Mouse (Mus musculus): ENCODE data around the gene Iqcn. TPM values are rescaled to one million over a fixed set of nuclear protein-coding genes. Genes with fewer than 3 reads are reported as not detected.

The Iqcn gene
- not detected for total RNA-seq (2021)
- long read RNA-seq, experiment 1 = 0 reads
- long read RNA-seq, experiment 2 = 0 reads

GRCm38 (mm10) chr8:70703287-70703686 lies at the start of gene Iqcn:
Iqcn (plus strand) TSS chr8:70703457.
- DNase-seq = no peak

GRCm38 (mm10) chr8:70654121-70654520 lies 49.1 kb upstream of the Iqcn start:
- DNase-seq = no peak

GRCm38 (mm10) chr8:70655469-70655868 lies 47.8 kb upstream of the Iqcn start:
- no peak for DNase-seq

DNA sequence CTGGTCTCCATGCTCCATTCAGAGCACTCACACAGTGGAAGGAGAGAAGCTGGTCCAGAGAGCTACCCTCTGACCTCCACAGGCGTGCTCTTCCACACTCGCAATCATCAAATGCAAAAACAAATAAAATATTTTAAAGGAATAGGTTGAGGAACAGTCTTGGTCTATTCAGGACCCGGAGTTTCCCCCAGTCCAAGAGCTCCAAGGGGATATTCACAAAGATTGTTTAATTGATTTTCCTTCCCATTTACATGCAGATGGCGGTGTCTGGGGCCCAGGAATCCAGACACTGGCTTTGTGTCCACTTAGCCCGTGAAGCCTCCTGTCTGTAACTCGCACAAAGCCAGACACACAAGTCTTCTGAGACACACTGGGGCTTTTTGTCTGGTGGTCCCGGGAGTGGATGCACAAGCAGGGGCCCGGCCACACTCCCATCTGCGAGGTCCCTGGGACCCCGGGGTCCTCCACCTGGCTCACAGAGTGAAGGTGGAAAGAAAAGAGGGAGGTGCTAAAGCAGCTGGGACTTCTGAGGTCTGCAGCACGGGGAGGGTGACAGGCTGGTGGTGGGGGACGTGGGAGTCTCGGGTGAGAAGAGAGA lies 47.0 kb upstream of the Iqcn start:
- no peak for DNase-seq

DNA sequence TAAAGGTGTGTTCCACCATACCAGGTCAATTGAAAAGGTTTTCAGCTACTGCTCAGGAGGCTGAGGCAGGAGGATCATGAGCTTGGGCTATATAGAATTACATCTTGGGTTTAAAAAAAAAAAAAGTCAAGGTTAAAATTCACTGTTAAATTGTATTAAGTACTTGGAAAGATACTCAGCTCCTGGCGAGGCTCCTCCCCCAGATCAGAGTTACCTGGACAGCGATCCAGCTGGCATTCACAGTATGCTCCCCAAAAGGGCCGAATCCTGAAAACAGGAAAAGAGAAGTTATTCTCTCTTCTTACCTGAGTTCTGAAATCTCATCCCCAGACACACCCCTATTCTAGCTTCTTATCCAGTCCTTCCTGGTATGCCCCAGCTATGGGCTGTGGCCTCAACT lies 46.0 kb upstream of the Iqcn start:
- DNase-seq = no peak

GRCm38 (mm10) chr8:70657739-70658138 lies 45.5 kb upstream of the Iqcn start:
- no peak for DNase-seq

DNA sequence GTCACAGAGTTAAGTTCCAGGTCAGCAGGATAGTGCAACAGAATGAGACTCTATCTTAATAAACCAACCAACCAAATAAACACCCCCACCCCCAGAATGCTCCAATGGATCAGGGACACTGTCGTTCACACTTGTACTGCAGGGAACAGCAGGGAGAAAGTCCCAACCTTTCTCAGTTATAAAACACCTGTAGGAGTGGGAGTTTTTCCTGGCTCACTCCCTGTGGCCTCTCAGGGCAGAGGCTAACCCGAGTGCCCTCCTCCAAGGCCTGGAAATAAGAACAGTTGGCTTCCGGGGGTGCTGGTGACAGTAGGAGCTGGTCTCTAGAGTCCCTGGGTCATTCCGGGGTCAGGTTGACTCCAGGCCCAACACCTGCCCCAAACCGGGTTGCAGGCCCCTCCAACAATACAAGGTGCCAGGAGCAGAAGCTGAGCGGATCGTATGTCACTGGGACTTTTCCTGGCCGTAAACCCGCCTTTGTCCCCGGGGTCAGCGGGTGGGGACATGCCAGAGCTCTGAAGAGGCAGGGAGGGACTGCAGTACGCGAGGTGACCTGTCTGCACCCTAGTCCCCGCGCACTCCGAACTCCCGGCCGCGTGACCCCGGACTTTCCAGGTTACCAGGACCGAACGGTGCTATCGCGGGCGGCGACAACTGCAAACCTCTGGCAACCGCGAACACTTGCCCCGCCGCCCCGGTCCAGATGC lies 44.2 kb upstream of the Iqcn start:
- no peak for DNase-seq

- DNase-seq = peak; percentile 91
Measured at GRCm38 (mm10) chr8:70659604-70660272, 43.5 kb upstream of the Iqcn start.

GRCm38 (mm10) chr8:70660273-70660725 lies 43.0 kb upstream of the Iqcn start, which contains the start of gene Pgpep1:
Pgpep1 (minus strand) TSS chr8:70660388.
- DNase-seq = no peak

DNA sequence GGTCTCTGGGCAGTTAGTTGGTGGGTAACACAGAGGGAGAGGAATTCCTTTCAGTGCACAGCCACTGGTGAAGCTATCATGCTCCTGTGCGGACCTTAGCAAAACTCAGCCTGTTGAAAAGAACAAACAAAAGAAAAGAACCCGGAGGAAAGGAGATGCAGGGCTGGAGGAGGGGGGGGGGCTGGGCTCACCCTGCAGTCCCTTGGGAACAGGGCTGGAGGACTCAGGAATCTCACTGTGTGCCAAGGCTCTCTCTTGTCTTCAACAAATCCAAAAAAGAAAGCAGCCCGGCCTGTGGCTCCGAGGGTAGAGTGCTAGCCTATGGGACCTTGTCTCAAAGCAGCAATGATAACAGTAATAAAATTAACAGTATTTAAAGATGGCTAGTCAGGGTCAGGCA lies 39.6 kb upstream of the Iqcn start:
- no peak for DNase-seq

DNA sequence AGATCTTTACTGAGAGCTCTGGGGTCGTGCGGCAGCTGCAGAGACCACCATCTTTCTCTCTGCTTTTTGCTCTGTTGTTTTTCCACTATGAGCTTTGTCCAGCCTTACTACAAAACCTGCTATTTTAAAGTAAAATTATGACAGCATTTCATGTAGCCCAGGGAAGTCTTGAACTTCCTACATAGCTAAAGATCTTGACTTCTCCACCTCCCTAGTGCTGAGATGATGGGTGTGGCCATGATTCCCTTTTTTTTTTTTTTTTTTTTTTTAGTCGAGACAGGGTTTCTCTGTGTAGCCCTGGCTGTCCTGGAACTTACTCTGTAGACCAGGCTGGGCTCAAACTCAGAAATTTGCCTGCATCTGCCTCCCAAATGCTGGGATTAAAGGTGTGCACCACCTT lies 38.6 kb upstream of the Iqcn start:
- DNase-seq = no peak

GRCm38 (mm10) chr8:70665599-70665998 lies 37.7 kb upstream of the Iqcn start:
- no peak for DNase-seq

- DNase-seq = peak; percentile 57
Measured at GRCm38 (mm10) chr8:70667071-70667470, 36.2 kb upstream of the Iqcn start.

- peak; percentile 57 for DNase-seq
Measured at GRCm38 (mm10) chr8:70671615-70672324, 31.5 kb upstream of the Iqcn start.

GRCm38 (mm10) chr8:70672325-70673078 lies 30.8 kb upstream of the Iqcn start:
- DNase-seq = no peak

GRCm38 (mm10) chr8:70673079-70673856 lies 30.0 kb upstream of the Iqcn start, which contains the start of gene Lsm4:
Lsm4 (plus strand) TSS chr8:70673248.
- DNase-seq = peak; percentile 93

DNA sequence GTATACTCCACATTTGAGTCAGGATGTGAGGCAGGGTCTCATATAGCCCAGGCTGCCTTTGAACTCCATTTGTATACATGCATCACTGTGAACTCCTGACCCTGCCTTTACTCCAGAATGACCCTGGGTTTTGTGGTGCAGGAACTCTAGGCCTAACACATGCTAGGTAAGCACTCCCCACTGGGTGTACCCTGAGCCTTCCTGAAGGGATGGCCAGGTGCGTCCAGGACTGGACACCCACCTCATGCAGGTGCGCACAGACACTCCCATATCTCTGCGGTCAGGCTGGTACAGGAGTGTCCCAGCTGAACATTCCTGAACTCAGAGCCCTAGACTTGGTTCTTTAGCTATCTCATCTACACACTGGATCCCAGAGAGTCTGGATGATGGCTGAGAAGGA lies 29.1 kb upstream of the Iqcn start:
- DNase-seq = no peak

GRCm38 (mm10) chr8:70674716-70675115 lies 28.5 kb upstream of the Iqcn start:
- no peak for DNase-seq

DNA sequence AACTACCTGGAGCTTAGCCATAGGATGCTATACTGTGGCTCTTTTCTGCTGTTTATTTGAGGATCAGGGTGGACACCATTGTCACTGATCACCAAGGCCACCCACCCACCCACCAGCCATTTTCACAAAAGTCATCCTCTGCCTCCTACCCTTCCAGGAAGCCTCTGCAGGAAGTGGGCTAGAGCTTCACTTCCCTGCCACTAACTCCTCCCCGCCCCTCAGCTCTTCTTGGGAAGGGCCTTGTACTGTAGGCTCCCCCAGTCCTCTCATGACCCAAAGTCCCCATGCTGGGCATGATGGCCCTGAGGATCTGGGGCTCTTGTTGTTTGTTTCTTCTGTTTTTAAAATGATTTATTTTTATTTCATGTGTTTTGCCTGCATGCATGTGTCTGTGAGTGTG lies 27.9 kb upstream of the Iqcn start:
- no peak for DNase-seq

- no peak for DNase-seq
Measured at GRCm38 (mm10) chr8:70677451-70678080, 25.7 kb upstream of the Iqcn start.

DNA sequence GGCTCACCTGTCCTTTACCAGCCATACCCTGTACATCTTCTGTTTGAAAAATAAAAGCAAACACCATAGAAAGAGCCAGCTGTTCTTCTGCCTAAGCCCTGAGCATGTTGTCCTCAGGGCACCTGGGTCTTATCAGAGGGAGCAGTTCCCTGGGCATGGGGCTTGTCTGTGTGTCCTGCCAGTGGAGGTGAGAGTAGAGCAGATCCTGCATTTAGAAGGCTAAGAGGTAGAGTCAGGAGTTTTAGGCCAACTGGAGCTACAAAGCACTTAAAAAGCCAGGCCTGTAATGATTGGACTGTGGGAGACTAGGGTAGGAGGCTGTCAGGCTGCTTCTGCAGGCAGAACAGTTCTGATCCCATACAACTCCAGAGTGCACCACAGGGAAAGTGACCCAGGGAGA lies 24.6 kb upstream of the Iqcn start:
- DNase-seq = no peak
